Mouse (Mus musculus): ENCODE data around the gene Sap30l. TPM values are rescaled to one million over a fixed set of nuclear protein-coding genes. Genes with fewer than 3 reads are reported as not detected.
"Not testable (repeated sequence)": the region's sequence is repeated elsewhere in the genome, so short reads cannot be mapped to it uniquely, and the experiment has no call there.

Sap30l gene
- polyA plus RNA-seq, 1 experiment from 2014 or later = 12.4 TPM

GRCm38 (mm10) chr11:57801766-57802510, 501 bp downstream of the Sap30l start:
- Histone ChIP-seq H3K36me3 (no peaks in the 10 kb centered on the region), H3K27me3 (replicated peaks) (no peaks in the 10 kb centered on the region), H3K4me2 (peak overlapping the region; percentile 90), H3K4me3 (replicated peaks) (peak overlapping the region; percentile 96), H3K9me3 (no peaks in the 10 kb centered on the region), H3K4me1 (peaks cover 21% of the 10 kb centered on the region), H3K27ac (peak overlapping the region; percentile 69), H3K9ac (peak overlapping the region; percentile 91)
- peak; percentile 40 for ATAC-seq (ENCODE audit: insufficient read depth, low FRiP score, low read depth)
- WGBS = 1% methylated on average over 73 of the region's 85 CpGs

- Histone ChIP-seq H3K9ac (peak overlapping the region; percentile 91), H3K36me3 (no peaks in the 10 kb centered on the region), H3K4me1 (peaks cover 21% of the 10 kb centered on the region), H3K9me3 (no peaks in the 10 kb centered on the region), H3K27ac (no peak overlapping the region), H3K27me3 (replicated peaks) (no peaks in the 10 kb centered on the region), H3K4me2 (peak overlapping the region; percentile 90), H3K4me3 (replicated peaks) (peak overlapping the region; percentile 96)
- WGBS = 1% methylated on average over 18 of the region's 18 CpGs
- no peak for ATAC-seq (ENCODE audit: insufficient read depth, low FRiP score, low read depth)
These were observed 1.1 kb downstream of the Sap30l start for GRCm38 (mm10) chr11:57802511-57802870.

GRCm38 (mm10) chr11:57805047-57805446, 3.6 kb downstream of the Sap30l start:
- 66% methylated on average over 3 of the region's 3 CpGs for WGBS
- Histone ChIP-seq H3K27me3 (replicated peaks) (no peaks in the 10 kb centered on the region), H3K9me3 (no peaks in the 10 kb centered on the region), H3K36me3 (no peaks in the 10 kb centered on the region), H3K27ac (no peak overlapping the region), H3K9ac (no peak overlapping the region), H3K4me1 (peaks cover 25% of the 10 kb centered on the region), H3K4me3 (replicated peaks) (no peak overlapping the region), H3K4me2 (no peak overlapping the region)
- ATAC-seq (ENCODE audit: insufficient read depth, low FRiP score, low read depth) = no peak

GRCm38 (mm10) chr11:57809017-57809731, 7.7 kb downstream of the Sap30l start:
- Histone ChIP-seq H3K9ac (no peak overlapping the region), H3K4me3 (replicated peaks) (no peak overlapping the region), H3K4me2 (no peak overlapping the region), H3K9me3 (no peaks in the 10 kb centered on the region), H3K4me1 (0 out of 2 replicates have a peak, but pooled peaks cover 4% of the 10 kb centered on the region), H3K27me3 (replicated peaks) (no peaks in the 10 kb centered on the region), H3K36me3 (peaks cover 7% of the 10 kb centered on the region; the same call in 1 of the 2 replicates), H3K27ac (no peak overlapping the region)
- WGBS = 83% methylated on average over 17 of the region's 17 CpGs
- ATAC-seq (ENCODE audit: insufficient read depth, low FRiP score, low read depth) = no peak

- Histone ChIP-seq H3K4me2 (no peak overlapping the region), H3K4me3 (replicated peaks) (no peak overlapping the region), H3K9ac (no peak overlapping the region), H3K9me3 (no peaks in the 10 kb centered on the region), H3K27ac (no peak overlapping the region), H3K36me3 (peaks cover 7% of the 10 kb centered on the region; the same call in 1 of the 2 replicates), H3K27me3 (replicated peaks) (no peaks in the 10 kb centered on the region), H3K4me1 (0 out of 2 replicates have a peak, but pooled peaks cover 4% of the 10 kb centered on the region)
- 76% methylated on average over 8 of the region's 8 CpGs for WGBS
- no peak for ATAC-seq (ENCODE audit: insufficient read depth, low FRiP score, low read depth)
These were observed 8.3 kb downstream of the Sap30l start for GRCm38 (mm10) chr11:57809732-57810098.

- Histone ChIP-seq H3K27ac (no peak overlapping the region), H3K9me3 (no peaks in the 10 kb centered on the region), H3K4me3 (replicated peaks) (no peak overlapping the region), H3K27me3 (replicated peaks) (no peaks in the 10 kb centered on the region), H3K9ac (no peak overlapping the region), H3K4me1 (0 out of 2 replicates have a peak, but pooled peaks cover 4% of the 10 kb centered on the region), H3K36me3 (peaks cover 7% of the 10 kb centered on the region; the same call in 1 of the 2 replicates), H3K4me2 (no peak overlapping the region)
- ATAC-seq (ENCODE audit: insufficient read depth, low FRiP score, low read depth) = no peak
- WGBS = 70% methylated on average over 7 of the region's 7 CpGs
These were observed 9.6 kb downstream of the Sap30l start for GRCm38 (mm10) chr11:57811006-57811405.

- 92% methylated on average over 8 of the region's 8 CpGs for WGBS
- H3K27ac ChIP-seq = no peak overlapping the region
- no peak for ATAC-seq (ENCODE audit: insufficient read depth, low FRiP score, low read depth)
- H3K4me3 ChIP-seq (replicated peaks) = no peak overlapping the region
- H3K36me3 ChIP-seq = peaks cover 7% of the 10 kb centered on the region; the same call in 1 of the 2 replicates
- no peaks in the 10 kb centered on the region for H3K27me3 ChIP-seq (replicated peaks)
- no peak overlapping the region for H3K9ac ChIP-seq
- H3K4me1 ChIP-seq = 0 out of 2 replicates have a peak, but pooled peaks cover 4% of the 10 kb centered on the region
- no peak overlapping the region for H3K4me2 ChIP-seq
- H3K9me3 ChIP-seq = no peaks in the 10 kb centered on the region
These were observed 10.8 kb downstream of the Sap30l start for GRCm38 (mm10) chr11:57812212-57812611.

GRCm38 (mm10) chr11:57813641-57814040, 12.2 kb downstream of the Sap30l start:
- Histone ChIP-seq H3K27me3 (replicated peaks) (no peaks in the 10 kb centered on the region), H3K4me2 (no peak overlapping the region), H3K4me1 (0 out of 2 replicates have a peak, but pooled peaks cover 4% of the 10 kb centered on the region), H3K36me3 (peaks cover 7% of the 10 kb centered on the region; the same call in 1 of the 2 replicates), H3K9ac (no peak overlapping the region), H3K4me3 (replicated peaks) (no peak overlapping the region), H3K9me3 (no peaks in the 10 kb centered on the region), H3K27ac (no peak overlapping the region)
- WGBS = 82% methylated on average over 3 of the region's 3 CpGs
- no peak for ATAC-seq (ENCODE audit: insufficient read depth, low FRiP score, low read depth)

- Histone ChIP-seq H3K9ac (no peak overlapping the region), H3K36me3 (no peaks in the 10 kb centered on the region), H3K9me3 (no peaks in the 10 kb centered on the region), H3K27ac (no peak overlapping the region), H3K4me1 (no peaks in the 10 kb centered on the region), H3K4me2 (no peak overlapping the region), H3K27me3 (replicated peaks) (no peaks in the 10 kb centered on the region), H3K4me3 (replicated peaks) (no peak overlapping the region)
- no peak for ATAC-seq (ENCODE audit: insufficient read depth, low FRiP score, low read depth)
- WGBS = 90% methylated on average over 4 of the region's 4 CpGs
These were observed 16.8 kb downstream of the Sap30l start for GRCm38 (mm10) chr11:57818189-57818588.

GRCm38 (mm10) chr11:57819999-57820581, 18.7 kb downstream of the Sap30l start:
- H3K4me1 ChIP-seq = peaks cover 4% of the 10 kb centered on the region; the same call in 1 of the 2 replicates
- H3K36me3 ChIP-seq = no peaks in the 10 kb centered on the region
- 0 out of 2 replicates have a peak, but pooled peaks cover 4% of the 10 kb centered on the region for H3K27me3 ChIP-seq (replicated peaks)
- no peak overlapping the region for H3K4me3 ChIP-seq (replicated peaks)
- H3K9ac ChIP-seq = no peak overlapping the region
- ATAC-seq (ENCODE audit: insufficient read depth, low FRiP score, low read depth) = peak; percentile 22; the same call in 1 of the 2 replicates
- no peak overlapping the region for H3K27ac ChIP-seq
- no peak overlapping the region for H3K4me2 ChIP-seq
- WGBS = 28% methylated on average over 9 of the region's 9 CpGs
- H3K9me3 ChIP-seq = no peaks in the 10 kb centered on the region

- H3K4me1 ChIP-seq = peaks cover 12% of the 10 kb centered on the region
- H3K9ac ChIP-seq; H3K27ac ChIP-seq; H3K4me2 ChIP-seq; H3K4me3 ChIP-seq (replicated peaks); H3K36me3 ChIP-seq; H3K9me3 ChIP-seq; ATAC-seq (ENCODE audit: insufficient read depth, low FRiP score, low read depth): not testable (repeated sequence)
- H3K27me3 ChIP-seq (replicated peaks) = peaks cover 15% of the 10 kb centered on the region; the same call in 1 of the 2 replicates
- 88% methylated on average over 2 of the region's 2 CpGs for WGBS
These were observed 21.7 kb downstream of the Sap30l start for GRCm38 (mm10) chr11:57823159-57823558.

GRCm38 (mm10) chr11:57823714-57824113, 22.3 kb downstream of the Sap30l start:
- Histone ChIP-seq H3K9ac (no peak overlapping the region), H3K27ac (no peak overlapping the region), H3K27me3 (replicated peaks) (peaks cover 15% of the 10 kb centered on the region; the same call in 1 of the 2 replicates), H3K4me1 (peaks cover 14% of the 10 kb centered on the region), H3K9me3 (no peaks in the 10 kb centered on the region), H3K4me3 (replicated peaks) (no peak overlapping the region), H3K36me3 (no peaks in the 10 kb centered on the region), H3K4me2 (no peak overlapping the region)
- 65% methylated on average over 7 of the region's 7 CpGs for WGBS
- no peak for ATAC-seq (ENCODE audit: insufficient read depth, low FRiP score, low read depth)
